Mouse (Mus musculus) neural tube, embryonic 11.5 days (tissue): Measurements from ENCODE around the gene Jmy. TPM values are rescaled to one million over a fixed set of nuclear protein-coding genes. Genes with fewer than 3 reads are reported as not detected.
A peak's percentile ranks its signal among the peaks of the same experiment; 100 is the strongest.

Experiments used
- ATAC-seq: fragments of 200-750 bp; cut with Nextera tagmentation; 2 replicates; pipeline ENCODE4 v1.8.0; 2017; ENCODE audit warnings: moderate number of reproducible peaks, mild to moderate bottlenecking, moderate TSS enrichment, moderate library complexity; ENCODE audit not compliant: insufficient read depth, low FRiP score, low TSS enrichment
- DNase-seq: peaks from one replicate; pipeline ENCODE4 v3.0.0-alpha.2; 2015; ENCODE audit warnings: low spot score
- H3K27ac ChIP-seq: fragments of 300-500 bp; sonication (generic); 2 replicates; pipeline ENCODE4 v1.5.1; 2014; ENCODE audit warnings: low read depth, mild to moderate bottlenecking, low read length
- H3K27me3 ChIP-seq: fragments of 300-500 bp; sonication (generic); 2 replicates; pipeline ENCODE4 v1.6.1; 2014; ENCODE audit warnings: mild to moderate bottlenecking, low read length, mixed read lengths; ENCODE audit not compliant: control insufficient read depth, insufficient read depth
- H3K36me3 ChIP-seq: fragments of 300-500 bp; sonication (generic); 2 replicates; pipeline ENCODE4 v1.6.1; 2014; ENCODE audit warnings: mild to moderate bottlenecking, low read length, moderate library complexity, mixed read lengths; ENCODE audit not compliant: control insufficient read depth, insufficient read depth
- H3K4me1 ChIP-seq: fragments of 300-500 bp; sonication (generic); 2 replicates; pipeline ENCODE4 v1.6.1; 2014; ENCODE audit warnings: low read length, mixed read lengths; ENCODE audit not compliant: control insufficient read depth, insufficient read depth
- H3K4me2 ChIP-seq: fragments of 300-500 bp; sonication (generic); 2 replicates; pipeline ENCODE4 v1.6.1; 2014; ENCODE audit warnings: low read depth, mild to moderate bottlenecking, moderate library complexity
- H3K4me3 ChIP-seq: fragments of 300-500 bp; sonication (generic); 2 replicates; pipeline ENCODE4 v1.5.1; 2014; ENCODE audit warnings: low read depth, low read length
- H3K9ac ChIP-seq: fragments of 300-500 bp; sonication (generic); 2 replicates; pipeline ENCODE4 v1.6.1; 2014; ENCODE audit warnings: mild to moderate bottlenecking, low read length
- H3K9me3 ChIP-seq: fragments of 300-500 bp; sonication (generic); 2 replicates; pipeline ENCODE4 v1.6.1; 2016; ENCODE audit warnings: low read length; ENCODE audit not compliant: control insufficient read depth
- WGBS: fragments of 180-500 bp; shearing (Covaris S2); extraction: QIAGEN DNeasy Blood & Tissue Kit; methylation state at CpG from one replicate; pipeline ENCODE4 v1.1.7; 2014; 5-methylcytosine and 5-hydroxymethylcytosine counted together
- polyA plus RNA-seq: library from polyadenylated mRNA; unstranded; fragments of >200 nt; fragmentation: Nextera tagmentation; extraction: Ambion mirVana; gene quantifications from 2 replicates; pipeline ENCODE4 v1.2.1, GENCODE M21; 2014

Jmy gene
- polyA plus RNA-seq, result 3.6 TPM in 2 replicates

GRCm38 (mm10) chr13:93499167-93499972 is at the start of gene Jmy:
Jmy (minus strand) TSS chr13:93499808.
- Histone ChIP-seq H3K36me3 (no peaks in the 10 kb centered on the region), H3K4me2 (peak within 1 kb of the TSS; percentile 84), H3K27ac (peak within 1 kb of the TSS; percentile 95), H3K9me3 (no peaks in the 10 kb centered on the region), H3K9ac (peak within 1 kb of the TSS; percentile 94), H3K4me3 (peak within 1 kb of the TSS; percentile 96), H3K27me3 (no peaks in the 10 kb centered on the region), H3K4me1 (peaks cover 6% of the 10 kb centered on the region; the same call in 1 of the 2 replicates)
- DNase-seq (peak; percentile 92), ATAC-seq (peak; percentile 90)
- WGBS, result under 1% methylated on average over 97 of the region's 105 CpGs

DNA sequence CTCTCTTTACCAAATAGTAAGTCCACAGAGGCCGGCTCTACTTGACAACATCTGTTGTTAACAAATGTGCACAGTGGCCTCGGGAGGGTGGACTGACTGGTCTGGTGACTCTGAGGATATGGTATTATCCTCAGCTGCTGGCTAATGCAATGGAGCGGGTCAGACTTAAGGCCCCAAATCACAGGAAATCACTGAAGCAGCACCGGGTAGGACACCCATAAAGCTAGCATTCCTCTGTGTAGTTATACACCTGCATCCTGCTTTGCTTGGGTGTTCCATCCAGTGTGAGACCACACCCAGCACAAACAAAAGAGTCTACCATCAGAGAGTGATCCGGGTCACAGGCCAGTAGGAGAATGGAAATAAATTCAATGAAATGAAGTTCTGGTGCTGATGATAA is 48.0 kb upstream of the Jmy start:
- H3K4me1 ChIP-seq, result no peaks in the 10 kb centered on the region
- ATAC-seq (no peak), DNase-seq (no peak)
- no peak overlapping the region for H3K9ac ChIP-seq
- no peak overlapping the region for H3K4me3 ChIP-seq
- no peaks in the 10 kb centered on the region for H3K9me3 ChIP-seq
- H3K36me3 ChIP-seq, result no peaks in the 10 kb centered on the region
- no peak overlapping the region for H3K4me2 ChIP-seq
- 85% methylated on average over 5 of the region's 5 CpGs for WGBS
- no peak overlapping the region for H3K27ac ChIP-seq
- H3K27me3 ChIP-seq, result no peaks in the 10 kb centered on the region

GRCm38 (mm10) chr13:93546011-93546410 is 46.4 kb upstream of the Jmy start:
- Histone ChIP-seq H3K36me3 (no peaks in the 10 kb centered on the region), H3K4me1 (no peaks in the 10 kb centered on the region), H3K27ac (no peak overlapping the region), H3K4me2 (no peak overlapping the region), H3K4me3 (no peak overlapping the region), H3K9me3 (no peaks in the 10 kb centered on the region), H3K9ac (no peak overlapping the region), H3K27me3 (no peaks in the 10 kb centered on the region)
- no peak for ATAC-seq
- WGBS, result 62% methylated on average over 1 of the region's 1 CpGs
- no peak for DNase-seq

DNA sequence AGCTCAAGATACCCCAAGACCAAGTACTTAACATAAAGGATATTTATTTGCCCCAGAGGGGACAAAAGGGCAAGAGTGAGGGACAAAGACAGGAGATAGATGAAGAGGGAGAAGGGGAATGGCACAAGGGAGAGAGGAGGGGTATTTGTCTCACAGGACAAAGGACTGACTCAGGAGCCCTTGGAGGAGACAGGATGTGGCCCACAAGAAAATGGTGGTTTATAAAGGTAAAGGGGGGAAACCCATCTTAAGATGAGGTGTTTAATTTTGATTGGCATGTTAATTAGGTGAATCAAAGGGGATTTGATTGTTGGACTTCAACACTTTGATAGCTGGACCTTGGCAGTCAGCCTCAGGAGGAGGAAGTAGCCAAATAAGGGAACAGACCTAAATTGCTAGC is 44.7 kb upstream of the Jmy start:
- Histone ChIP-seq H3K36me3 (no peaks in the 10 kb centered on the region), H3K27me3 (no peaks in the 10 kb centered on the region), H3K9ac (no peak overlapping the region), H3K9me3 (no peaks in the 10 kb centered on the region), H3K4me1 (no peaks in the 10 kb centered on the region), H3K27ac (no peak overlapping the region), H3K4me3 (no peak overlapping the region), H3K4me2 (no peak overlapping the region)
- no peak for DNase-seq
- ATAC-seq, result no peak

- no peaks in the 10 kb centered on the region for H3K4me1 ChIP-seq
Measured at GRCm38 (mm10) chr13:93539311-93539710, 39.7 kb upstream of the Jmy start.

GRCm38 (mm10) chr13:93518753-93519319 is 19.2 kb upstream of the Jmy start:
- Histone ChIP-seq H3K27me3 (no peaks in the 10 kb centered on the region), H3K27ac (no peak overlapping the region), H3K9me3 (no peaks in the 10 kb centered on the region), H3K4me3 (no peak overlapping the region), H3K4me2 (no peak overlapping the region), H3K9ac (no peak overlapping the region), H3K4me1 (no peaks in the 10 kb centered on the region), H3K36me3 (no peaks in the 10 kb centered on the region)
- WGBS, result 56% methylated on average over 2 of the region's 2 CpGs
- DNase-seq (peak; percentile 14), ATAC-seq (no peak)

More at GRCm38 (mm10) chr13:93539311-93539710, 39.7 kb upstream of the Jmy start:
- Histone ChIP-seq H3K36me3 (no peaks in the 10 kb centered on the region), H3K27me3 (no peaks in the 10 kb centered on the region), H3K4me2 (no peak overlapping the region), H3K27ac (no peak overlapping the region), H3K9me3 (no peaks in the 10 kb centered on the region), H3K4me3 (no peak overlapping the region), H3K9ac (no peak overlapping the region)
- DNase-seq (no peak), ATAC-seq (no peak)
- WGBS, result 85% methylated on average over 4 of the region's 4 CpGs

DNA sequence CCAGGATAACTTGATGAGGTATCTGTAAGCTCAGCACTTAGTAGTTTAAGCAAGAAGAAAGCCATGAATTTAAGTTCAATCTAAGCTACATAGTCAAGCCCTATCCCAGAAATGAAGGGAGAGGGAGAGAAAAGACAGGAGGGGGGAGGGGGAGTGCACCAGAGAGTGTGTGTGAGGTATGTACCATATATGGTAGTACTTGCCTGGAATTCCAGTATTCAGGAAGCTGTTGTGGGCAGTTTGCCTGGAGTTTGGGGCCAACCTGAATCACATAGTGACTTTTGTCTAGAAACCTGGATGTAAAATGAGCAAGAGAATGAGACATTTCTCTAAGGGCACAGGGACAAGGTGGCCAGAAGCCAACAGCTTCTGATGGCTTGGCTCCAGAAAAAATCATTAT is 17.6 kb upstream of the Jmy start:
- Histone ChIP-seq H3K4me2 (no peak overlapping the region), H3K4me3 (no peak overlapping the region), H3K9me3 (no peaks in the 10 kb centered on the region), H3K9ac (no peak overlapping the region), H3K27ac (no peak overlapping the region), H3K36me3 (no peaks in the 10 kb centered on the region), H3K4me1 (no peaks in the 10 kb centered on the region), H3K27me3 (no peaks in the 10 kb centered on the region)
- DNase-seq (no peak), ATAC-seq (no peak)

DNA sequence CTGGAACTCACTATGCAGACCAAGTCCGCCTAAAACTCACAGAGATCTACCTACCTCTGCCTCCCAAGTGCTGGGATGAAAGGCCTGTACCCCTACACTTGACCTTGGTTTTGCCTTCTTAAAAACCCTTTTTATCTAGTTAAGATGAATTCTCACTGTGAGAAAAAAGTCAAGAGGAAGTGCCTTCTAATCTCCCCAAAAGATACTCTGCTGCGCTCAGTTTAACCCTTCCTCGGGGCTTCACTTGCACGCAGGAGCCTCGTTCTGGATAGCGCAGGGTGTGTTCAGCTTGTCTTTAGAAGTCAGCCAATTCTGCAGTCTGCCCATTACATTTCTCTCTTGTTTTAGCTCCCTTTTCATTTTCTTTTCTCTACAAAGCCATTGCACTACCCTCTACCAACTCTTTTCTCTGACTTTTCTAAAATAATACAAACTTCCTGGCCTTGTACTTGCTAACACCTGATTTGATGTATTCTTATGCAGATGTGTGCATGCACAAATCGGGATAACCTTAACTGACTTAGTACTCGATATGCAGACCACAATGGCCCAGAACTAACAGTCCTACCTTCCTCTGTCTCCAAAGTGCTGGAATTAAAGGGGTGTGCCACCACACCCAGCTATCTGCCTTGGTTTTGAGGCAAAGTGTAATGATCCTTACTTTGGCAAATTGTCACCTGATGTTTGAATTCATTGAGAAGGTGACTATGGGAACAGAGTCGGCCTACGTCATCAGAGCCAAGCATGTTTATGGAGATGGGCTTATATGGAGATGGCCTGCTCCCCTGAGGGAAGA is 14.6 kb upstream of the Jmy start:
- 92% methylated on average over 10 of the region's 10 CpGs for WGBS
- no peak overlapping the region for H3K9ac ChIP-seq
- H3K27ac ChIP-seq, result no peak overlapping the region
- DNase-seq (no peak), ATAC-seq (no peak)
- no peaks in the 10 kb centered on the region for H3K4me1 ChIP-seq
- no peaks in the 10 kb centered on the region for H3K36me3 ChIP-seq
- no peak overlapping the region for H3K4me3 ChIP-seq
- H3K4me2 ChIP-seq, result no peak overlapping the region
- no peaks in the 10 kb centered on the region for H3K27me3 ChIP-seq
- no peaks in the 10 kb centered on the region for H3K9me3 ChIP-seq
